Mouse (Mus musculus): Measurements from ENCODE around the gene Samd4b. TPM values are rescaled to one million over a fixed set of nuclear protein-coding genes. Genes with fewer than 3 reads are reported as not detected.
A peak's percentile ranks its signal among the peaks of the same experiment; 100 is the strongest.
"Not testable (repeated sequence)": the region's sequence is repeated elsewhere in the genome, so short reads cannot be mapped to it uniquely, and the experiment has no call there.

Gene Samd4b
- 35.6 and 38.6 TPM in 2 replicates for polyA plus RNA-seq (2016; fragmentation: Nextera tagmentation; extraction: Ambion mirVana)

DNA sequence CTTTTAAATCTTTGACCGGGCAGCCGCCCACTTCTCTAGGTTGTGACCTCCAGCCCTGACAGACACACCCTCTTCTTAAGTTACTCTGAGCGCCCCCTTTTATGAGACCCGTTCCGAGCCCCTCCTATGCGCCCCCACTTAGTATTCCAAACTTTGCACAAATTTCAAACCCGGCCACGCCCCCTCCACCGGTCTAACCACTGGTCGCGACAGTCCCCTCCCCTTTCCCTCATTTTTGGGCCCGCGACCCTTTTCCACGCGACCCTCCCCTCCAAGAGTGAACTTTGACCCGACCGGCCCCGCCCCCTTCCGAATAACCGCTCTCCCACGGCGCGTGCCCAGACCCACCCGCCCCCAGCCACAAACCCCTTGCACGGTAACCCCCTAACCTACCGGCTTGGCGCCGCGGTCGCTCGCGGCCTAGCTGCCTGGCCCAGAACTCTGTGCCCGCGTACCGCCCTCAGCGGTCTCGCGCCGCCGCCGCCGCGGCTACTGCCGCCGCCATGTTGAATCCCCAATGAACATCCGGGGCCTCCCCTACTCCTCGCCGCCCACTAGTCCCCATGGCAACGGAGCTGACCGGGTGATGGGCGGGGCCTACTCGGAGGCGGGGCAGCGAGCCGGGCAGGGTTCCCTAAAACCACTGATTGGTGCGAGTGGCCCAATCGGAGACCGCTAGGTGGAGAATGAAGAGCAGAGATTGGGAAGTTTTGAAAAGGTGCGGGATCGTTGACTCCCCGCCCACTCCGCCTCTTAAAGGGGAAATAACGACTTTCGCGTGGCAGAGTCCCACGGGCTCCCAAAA, at the start of gene Samd4b, which contains the start of gene Pak4:
TSS of gene Samd4b (minus strand) at position 503 of the 805 bp plus-strand sequence.
TSS of gene Pak4 (minus strand) at position 544 of the 805 bp plus-strand sequence.
- peak; percentile 94 for ATAC-seq (ENCODE audit: low FRiP score)
- under 1% methylated on average over 66 of the region's 66 CpGs for whole genome bisulfite sequencing
- peak within 1 kb of the TSS; percentile 76 for H3K9ac ChIP-seq
- H3K9me3 ChIP-seq (replicated peaks) = no peaks in the 10 kb centered on the region
- H3K36me3 ChIP-seq = 0 out of 2 replicates have a peak, but pooled peaks cover 7% of the 10 kb centered on the region
- no peaks in the 10 kb centered on the region for H3K27me3 ChIP-seq
- peak within 1 kb of the TSS; percentile 79 for H3K4me2 ChIP-seq (replicated peaks)
- peak within 1 kb of the TSS; percentile 86 for H3K27ac ChIP-seq
- H3K4me3 ChIP-seq = peak within 1 kb of the TSS; percentile 65
- peaks cover 44% of the 10 kb centered on the region for H3K4me1 ChIP-seq

DNA sequence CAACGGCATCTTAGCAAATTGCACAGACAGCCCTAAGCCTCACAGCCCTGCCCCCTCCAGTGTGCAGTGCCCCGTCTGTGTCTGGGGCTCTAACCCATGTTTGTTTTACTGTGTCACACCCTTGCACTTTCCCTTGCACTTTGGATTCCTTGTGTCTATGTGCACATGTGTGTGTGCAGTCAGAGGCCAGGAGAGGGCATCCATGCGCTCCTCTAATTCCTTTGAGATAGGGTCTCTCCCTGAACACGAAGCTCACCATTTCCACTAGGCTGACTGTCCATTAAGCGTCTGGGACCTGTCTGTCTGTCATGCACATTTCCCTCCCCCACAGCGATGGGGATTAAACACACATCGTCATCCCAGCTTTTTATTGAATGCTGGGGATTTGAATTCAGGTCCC, 49.1 kb upstream of the Samd4b start:
- H3K4me2 ChIP-seq (replicated peaks) = no peak overlapping the region
- 56% methylated on average over 7 of the region's 7 CpGs for WGBS
- H3K27me3 ChIP-seq = no peaks in the 10 kb centered on the region
- H3K9me3 ChIP-seq (replicated peaks) = 0 out of 2 replicates have a peak, but pooled peaks cover 3% of the 10 kb centered on the region
- ATAC-seq (ENCODE audit: low FRiP score) = no peak
- no peak overlapping the region for H3K9ac ChIP-seq
- no peak overlapping the region for H3K27ac ChIP-seq
- H3K36me3 ChIP-seq = no peaks in the 10 kb centered on the region
- no peaks in the 10 kb centered on the region for H3K4me1 ChIP-seq
- H3K4me3 ChIP-seq = no peak overlapping the region

DNA sequence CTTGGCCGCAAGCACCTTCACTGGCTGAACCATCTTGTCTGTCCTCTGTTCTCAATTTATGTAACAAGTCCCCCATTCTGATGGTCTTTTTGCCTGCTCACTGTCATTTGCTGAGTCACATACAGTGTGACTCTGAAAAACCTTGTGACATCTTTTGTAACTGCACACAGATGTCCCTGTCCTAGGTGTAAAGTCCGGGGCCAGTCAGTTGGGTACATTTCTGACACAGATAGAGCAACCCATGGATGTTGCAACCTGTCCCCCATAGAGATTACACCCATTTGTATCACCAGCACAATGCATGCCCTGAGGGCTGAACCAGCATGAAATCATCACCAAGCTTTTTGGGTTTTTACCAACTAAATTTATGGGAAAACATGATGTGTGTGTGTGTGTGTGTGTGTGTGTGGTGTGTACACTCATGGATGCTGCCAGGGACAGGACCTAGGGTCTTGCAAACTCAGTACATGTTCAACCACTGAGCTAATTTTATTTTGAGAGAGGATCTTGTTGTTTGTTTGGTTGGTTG, 48.1 kb upstream of the Samd4b start:
- Histone ChIP-seq H3K9ac (no peak overlapping the region), H3K27ac (no peak overlapping the region), H3K4me2 (replicated peaks) (no peak overlapping the region), H3K27me3 (no peaks in the 10 kb centered on the region), H3K36me3 (no peaks in the 10 kb centered on the region), H3K4me3 (no peak overlapping the region), H3K9me3 (replicated peaks) (0 out of 2 replicates have a peak, but pooled peaks cover under 1% of the 10 kb centered on the region), H3K4me1 (no peaks in the 10 kb centered on the region)
- 91% methylated on average over 2 of the region's 2 CpGs for WGBS
- no peak for ATAC-seq (ENCODE audit: low FRiP score)

DNA sequence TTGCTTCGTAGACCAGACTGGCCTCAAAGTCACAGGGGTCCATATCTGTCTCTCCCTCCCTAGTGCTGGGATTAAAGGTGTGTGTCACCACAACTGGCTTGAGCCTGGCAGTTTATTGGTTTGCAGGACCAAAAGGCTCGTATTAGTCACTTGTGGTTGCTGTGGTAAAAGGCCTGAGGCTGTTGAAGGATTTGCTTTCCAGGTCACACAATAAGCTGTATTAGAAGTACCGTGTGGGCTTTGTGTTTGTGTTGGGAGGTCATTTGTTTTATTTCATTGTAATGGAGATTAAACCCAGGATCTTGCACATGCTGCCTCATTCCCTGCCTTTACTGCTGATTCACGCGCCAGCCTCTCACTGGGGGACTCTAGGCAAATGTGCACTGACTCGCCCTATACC, 47.4 kb upstream of the Samd4b start:
- Histone ChIP-seq H3K27me3 (no peaks in the 10 kb centered on the region), H3K9me3 (replicated peaks) (no peaks in the 10 kb centered on the region), H3K36me3 (no peaks in the 10 kb centered on the region), H3K4me3 (no peak overlapping the region), H3K4me1 (no peaks in the 10 kb centered on the region), H3K27ac (no peak overlapping the region), H3K9ac (no peak overlapping the region), H3K4me2 (replicated peaks) (no peak overlapping the region)
- 45% methylated on average over 6 of the region's 6 CpGs for WGBS
- no peak for ATAC-seq (ENCODE audit: low FRiP score)

DNA sequence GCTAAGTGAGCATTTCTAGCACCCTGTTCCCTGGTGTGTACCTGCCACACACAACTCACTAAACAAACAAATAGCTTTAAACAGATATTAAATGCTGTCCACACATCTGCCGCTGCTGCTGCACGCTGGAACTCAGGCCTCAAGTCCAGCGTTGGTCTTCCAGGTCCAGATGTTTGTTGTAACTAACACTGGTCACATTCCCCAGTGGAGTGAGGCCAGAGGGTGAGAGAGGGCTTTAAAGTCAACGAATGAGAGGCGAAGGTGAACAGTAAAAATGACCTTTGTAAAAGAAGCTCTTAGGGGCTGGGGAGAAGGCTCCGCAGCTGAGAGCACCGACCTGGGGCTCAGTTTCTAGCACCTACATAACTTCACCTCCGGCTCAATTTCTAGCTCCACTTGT, 43.6 kb upstream of the Samd4b start:
- no peak overlapping the region for H3K9ac ChIP-seq
- ATAC-seq (ENCODE audit: low FRiP score) = no peak
- H3K4me1 ChIP-seq = no peaks in the 10 kb centered on the region
- no peak overlapping the region for H3K4me2 ChIP-seq (replicated peaks)
- H3K4me3 ChIP-seq = no peak overlapping the region
- no peaks in the 10 kb centered on the region for H3K9me3 ChIP-seq (replicated peaks)
- WGBS = 81% methylated on average over 8 of the region's 8 CpGs
- H3K27ac ChIP-seq = no peak overlapping the region
- H3K36me3 ChIP-seq = no peaks in the 10 kb centered on the region
- no peaks in the 10 kb centered on the region for H3K27me3 ChIP-seq

DNA sequence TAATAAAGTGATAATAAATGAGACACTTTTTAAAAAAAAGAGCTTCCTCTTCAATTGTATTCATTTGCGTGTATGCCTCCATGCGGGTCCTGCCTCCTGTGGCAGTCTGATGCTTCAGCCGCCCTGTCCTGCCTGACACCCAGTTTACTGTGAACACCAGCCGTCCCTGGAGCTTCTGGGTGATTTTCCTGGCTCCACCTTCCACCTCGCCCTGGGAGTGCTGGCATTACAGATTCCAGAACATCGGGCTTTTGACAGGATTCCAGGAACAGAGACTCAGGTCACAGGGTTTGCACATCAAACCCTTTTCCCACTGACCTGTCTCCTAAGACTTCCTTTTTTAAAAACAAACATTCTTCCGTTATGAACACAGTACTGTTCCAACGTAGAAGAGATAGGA, 39.6 kb upstream of the Samd4b start:
- ATAC-seq (ENCODE audit: low FRiP score) = no peak
- no peak overlapping the region; the same call in 1 of the 2 replicates for H3K9ac ChIP-seq
- no peaks in the 10 kb centered on the region for H3K36me3 ChIP-seq
- no peak overlapping the region for H3K4me3 ChIP-seq
- no peaks in the 10 kb centered on the region for H3K4me1 ChIP-seq
- 21% methylated on average over 8 of the region's 8 CpGs for WGBS
- H3K27ac ChIP-seq = no peak overlapping the region
- H3K4me2 ChIP-seq (replicated peaks) = no peak overlapping the region
- H3K9me3 ChIP-seq (replicated peaks) = no peaks in the 10 kb centered on the region
- 0 out of 2 replicates have a peak, but pooled peaks cover 3% of the 10 kb centered on the region for H3K27me3 ChIP-seq

DNA sequence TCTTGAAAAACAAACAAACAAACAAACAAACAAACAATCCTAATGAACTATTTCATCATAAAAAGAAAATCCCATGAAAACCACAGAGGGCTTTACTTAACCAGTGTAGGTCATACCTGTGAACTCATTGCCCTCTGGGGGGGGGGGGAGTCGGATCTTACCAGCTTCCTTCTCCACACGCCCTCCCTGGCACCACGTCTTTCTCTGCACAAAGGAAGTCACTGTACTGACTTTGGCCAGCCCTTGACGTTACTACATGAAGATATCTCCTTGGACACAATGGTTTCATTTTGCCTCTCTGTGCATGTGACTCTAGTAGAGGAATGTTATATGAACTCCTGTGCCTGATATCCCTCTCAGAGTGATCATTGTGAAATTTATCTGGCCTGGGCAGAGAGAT, 36.2 kb upstream of the Samd4b start:
- no peak overlapping the region for H3K4me3 ChIP-seq
- H3K27me3 ChIP-seq = peaks cover 30% of the 10 kb centered on the region
- peaks cover 15% of the 10 kb centered on the region for H3K4me1 ChIP-seq
- no peak overlapping the region for H3K9ac ChIP-seq
- H3K4me2 ChIP-seq (replicated peaks) = no peak overlapping the region
- no peak for ATAC-seq (ENCODE audit: low FRiP score)
- no peak overlapping the region for H3K27ac ChIP-seq
- WGBS = 68% methylated on average over 4 of the region's 4 CpGs
- no peaks in the 10 kb centered on the region for H3K36me3 ChIP-seq
- no peaks in the 10 kb centered on the region for H3K9me3 ChIP-seq (replicated peaks)

DNA sequence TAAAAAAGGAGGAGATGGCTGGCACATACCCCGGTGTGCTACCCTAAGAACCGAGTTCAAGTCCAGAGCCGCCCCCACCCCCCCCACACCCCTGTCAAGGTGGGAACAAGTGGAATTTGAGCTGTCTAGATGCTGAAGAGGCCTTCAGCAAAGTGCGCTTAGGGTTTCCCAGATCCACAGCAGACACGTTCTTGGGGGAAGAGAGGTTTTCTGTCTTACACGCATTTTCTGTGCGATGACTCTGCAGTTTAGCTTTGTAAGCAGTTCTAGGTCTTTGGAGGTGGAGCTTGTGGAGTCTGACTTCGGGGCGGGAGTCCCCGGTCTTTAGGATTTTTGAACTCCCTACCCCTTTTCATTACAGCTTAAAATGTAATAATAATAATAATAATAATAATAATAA, 33.1 kb upstream of the Samd4b start, which contains the start of gene Acp7:
TSS of gene Acp7 (minus strand) at position 260 of the 400 bp plus-strand sequence.
- peaks cover 43% of the 10 kb centered on the region for H3K27me3 ChIP-seq
- no peak within 1 kb of the TSS for H3K27ac ChIP-seq
- ATAC-seq (ENCODE audit: low FRiP score) = no peak
- H3K4me1 ChIP-seq = peaks cover 15% of the 10 kb centered on the region
- no peaks in the 10 kb centered on the region for H3K36me3 ChIP-seq
- WGBS = 25% methylated on average over 10 of the region's 10 CpGs
- peak within 1 kb of the TSS; percentile 36; the same call in 1 of the 2 replicates for H3K9ac ChIP-seq
- peak within 1 kb of the TSS; percentile 19 for H3K4me3 ChIP-seq
- peak within 1 kb of the TSS; percentile 45 for H3K4me2 ChIP-seq (replicated peaks)
- no peaks in the 10 kb centered on the region for H3K9me3 ChIP-seq (replicated peaks)

DNA sequence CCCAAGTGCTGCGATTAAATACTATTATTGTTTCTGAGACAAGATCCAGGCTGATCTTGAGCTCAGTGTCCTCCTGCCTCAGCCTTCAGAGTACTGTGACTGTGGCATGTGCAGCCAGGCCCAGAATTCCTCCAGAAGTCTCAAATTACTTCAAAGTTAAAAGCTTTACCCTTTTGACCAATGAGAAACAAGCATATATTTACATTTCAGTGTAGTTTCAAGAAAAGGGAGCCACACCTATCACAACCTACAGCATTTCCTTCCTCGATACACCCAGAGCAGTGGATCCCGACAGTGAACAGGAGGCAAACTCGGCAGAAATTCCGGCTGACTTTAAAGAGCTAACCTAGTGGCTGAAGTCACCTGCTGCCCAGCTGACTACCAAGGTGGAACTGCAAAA, 26.8 kb upstream of the Samd4b start:
- Histone ChIP-seq H3K27me3 (peaks cover 20% of the 10 kb centered on the region), H3K9me3 (replicated peaks) (no peaks in the 10 kb centered on the region), H3K4me3 (no peak overlapping the region), H3K4me2 (replicated peaks) (no peak overlapping the region), H3K4me1 (0 out of 2 replicates have a peak, but pooled peaks cover 4% of the 10 kb centered on the region), H3K36me3 (no peaks in the 10 kb centered on the region), H3K27ac (no peak overlapping the region), H3K9ac (no peak overlapping the region)
- no peak for ATAC-seq (ENCODE audit: low FRiP score)
- WGBS = 86% methylated on average over 5 of the region's 5 CpGs

DNA sequence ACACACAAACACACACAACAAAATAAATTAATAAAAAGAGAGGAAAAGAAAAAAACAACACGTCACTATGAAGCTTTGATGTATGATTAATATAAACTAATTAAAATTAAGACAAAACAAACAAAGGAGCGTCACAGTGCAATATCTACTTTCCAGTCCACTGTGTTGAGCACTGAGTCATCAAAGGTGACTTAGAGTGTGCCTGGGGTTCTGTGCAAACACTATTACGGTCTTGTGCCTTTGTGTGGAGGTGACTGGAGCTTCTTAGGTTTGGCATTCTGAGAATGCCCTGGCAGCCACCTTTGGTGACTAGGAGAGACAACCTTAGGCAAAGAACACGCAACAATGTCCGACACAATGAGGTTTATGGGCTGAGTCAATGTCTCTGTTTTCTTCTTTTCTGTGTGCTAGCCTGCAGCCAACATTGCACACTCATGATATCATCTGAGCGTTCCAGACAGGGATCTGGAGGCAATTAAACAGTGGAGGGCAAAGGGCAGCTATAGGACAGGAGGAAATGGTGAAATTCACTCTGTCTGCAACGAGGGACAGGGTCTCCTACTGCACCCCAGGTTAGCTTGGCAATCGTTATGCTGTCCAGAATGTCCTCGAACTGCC, 21.3 kb upstream of the Samd4b start:
- 76% methylated on average over 9 of the region's 9 CpGs for WGBS
- Histone ChIP-seq H3K27ac (no peak overlapping the region), H3K9ac (no peak overlapping the region), H3K9me3 (replicated peaks) (no peaks in the 10 kb centered on the region), H3K4me3 (no peak overlapping the region), H3K36me3 (no peaks in the 10 kb centered on the region), H3K4me2 (replicated peaks) (no peak overlapping the region), H3K4me1 (no peaks in the 10 kb centered on the region), H3K27me3 (no peaks in the 10 kb centered on the region)
- no peak for ATAC-seq (ENCODE audit: low FRiP score)

DNA sequence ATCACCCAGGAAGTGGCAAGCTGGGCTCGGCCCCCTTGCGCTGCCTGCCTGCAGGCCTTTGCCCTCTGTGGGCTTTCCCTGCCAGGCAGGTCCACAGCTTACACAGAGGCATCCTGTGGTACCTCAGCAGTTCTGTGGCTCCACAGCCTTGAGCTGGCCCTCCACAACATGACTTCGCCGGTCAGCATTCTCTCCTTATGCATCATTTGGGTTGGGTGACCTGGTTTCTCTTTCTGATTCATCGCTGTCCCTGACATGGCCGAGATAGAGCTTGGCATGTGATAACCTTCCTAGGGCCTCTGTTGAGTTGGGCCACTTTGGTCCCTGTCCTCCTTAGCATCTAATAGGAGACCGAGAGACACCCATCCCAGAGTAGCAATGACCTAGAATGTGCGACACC, 8.0 kb upstream of the Samd4b start:
- Histone ChIP-seq H3K9ac (0 out of 2 replicates have a peak overlapping the region, but pooled peaks have one; percentile 3), H3K4me1 (peaks cover 4% of the 10 kb centered on the region; the same call in 1 of the 2 replicates), H3K4me3 (no peak overlapping the region), H3K4me2 (replicated peaks) (no peak overlapping the region), H3K27me3 (no peaks in the 10 kb centered on the region), H3K36me3 (no peaks in the 10 kb centered on the region), H3K9me3 (replicated peaks) (no peaks in the 10 kb centered on the region), H3K27ac (no peak overlapping the region)
- no peak for ATAC-seq (ENCODE audit: low FRiP score)
- 89% methylated on average over 8 of the region's 8 CpGs for whole genome bisulfite sequencing

DNA sequence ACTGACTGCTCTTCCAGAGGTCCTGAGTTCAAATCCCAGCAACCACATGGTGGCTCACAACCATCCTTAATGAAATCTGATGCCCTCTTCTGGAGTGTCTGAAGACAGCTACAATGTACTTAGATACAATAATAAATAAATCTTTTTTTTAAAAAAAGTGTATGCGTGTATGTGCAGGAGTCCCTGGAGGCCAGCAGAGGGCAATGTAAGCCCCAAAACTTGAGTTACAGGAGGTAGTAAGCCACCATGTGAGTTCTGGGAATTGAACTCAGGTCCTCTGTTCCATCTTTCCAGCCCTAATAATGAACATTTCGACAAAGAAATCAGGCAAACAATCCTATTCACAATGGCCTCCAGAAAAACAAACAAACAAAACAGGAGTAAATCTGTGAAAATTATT, 5.8 kb upstream of the Samd4b start:
- not testable (repeated sequence) for H3K4me2 ChIP-seq (replicated peaks); ATAC-seq (ENCODE audit: low FRiP score); H3K27me3 ChIP-seq; H3K4me1 ChIP-seq; H3K36me3 ChIP-seq; H3K4me3 ChIP-seq; H3K9me3 ChIP-seq (replicated peaks); H3K9ac ChIP-seq; H3K27ac ChIP-seq
- 78% methylated on average over 2 of the region's 2 CpGs for WGBS

All from hindbrain, embryonic 12.5 days (tissue).